ENCODE assay signal across 9 mouse cellular contexts in the genomic region with DNA sequence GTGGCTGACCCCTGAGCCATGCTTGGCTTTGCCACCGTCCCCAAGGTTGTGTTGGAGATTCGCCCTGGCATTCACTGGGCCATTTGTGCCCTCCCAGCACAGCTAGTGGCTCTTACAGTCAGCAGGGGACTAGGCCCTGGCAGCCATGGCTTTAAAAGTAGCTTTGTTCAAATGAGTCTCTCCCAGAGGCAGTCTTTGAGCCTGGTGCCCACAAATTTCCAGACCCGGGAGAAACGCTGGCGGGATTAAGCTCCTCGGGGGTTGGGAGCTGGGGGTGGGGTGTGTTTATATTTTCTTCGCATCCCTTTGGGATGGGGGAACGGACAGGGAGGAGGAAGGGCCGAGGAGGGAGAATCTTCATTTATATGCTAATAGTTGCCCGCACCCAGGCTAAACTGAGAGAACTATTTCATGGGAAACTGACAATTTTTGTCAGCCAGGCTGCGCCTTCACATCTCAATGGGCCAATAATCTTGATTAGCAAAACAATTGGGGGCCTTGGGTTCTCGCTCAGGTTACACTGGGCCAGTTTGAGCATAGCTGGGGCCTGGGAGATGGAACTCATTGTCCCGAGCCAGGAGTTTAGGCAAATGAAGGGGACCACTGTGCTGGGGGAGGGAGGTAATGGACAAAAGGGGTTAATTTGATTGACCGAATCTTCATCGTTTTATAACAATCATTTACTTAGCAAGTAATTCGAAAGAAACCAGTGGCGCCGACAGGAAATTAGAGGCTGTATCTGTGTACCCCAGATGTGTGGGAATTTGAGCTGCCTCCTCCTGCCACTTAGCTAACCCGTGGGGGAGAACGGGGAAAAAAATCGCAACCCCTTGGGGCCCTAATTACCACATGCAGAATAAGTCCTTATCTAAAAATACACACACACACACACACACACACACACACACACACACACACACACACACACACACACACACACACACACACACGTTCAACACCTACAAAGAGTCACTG.
DNase-seq lines count a peak whose midpoint lies in the region; ATAC-seq lines count a peak whose summit lies in the region.
"Had no signal": no experiment of that assay in that cellular context is flagged by ENCODE, and none has a peak within 500 bp of the region (broad histone marks: within the 10 kb centered on the region; RNA-seq: fewer than 3 reads in every experiment).

No protein-coding gene starts in this region.

- H3K27me3 ChIP-seq in heart, embryonic 13.5 days (replicated peaks) = peaks cover 34% of the 10 kb centered on the region
- H3K27me3 ChIP-seq in forebrain, embryonic 10.5 days (ENCODE audit: poor library complexity, severe bottlenecking) = peaks cover 36% of the 10 kb centered on the region
- peaks cover 17% of the 10 kb centered on the region for H3K27me3 ChIP-seq in liver, embryonic 13.5 days
- H3K27me3 ChIP-seq: CH12.LX had no signal

- no peak for DNase-seq in heart, postnatal 4 days
- peak; percentile 85 for DNase-seq in ZHBTc4 (ENCODE audit: low read depth, low spot score)
- DNase-seq in forebrain, embryonic 10.5 days (ENCODE audit: extremely low spot score, low spot score) = peak; percentile 60
- no peak for DNase-seq in liver, embryonic 13.5 days
- no peak for DNase-seq in thymus, postnatal 4 days
- no peak for DNase-seq in gastrocnemius, postnatal 4 days (ENCODE audit: low spot score in 2 of 2)
- DNase-seq in spleen, postnatal 36 days (ENCODE audit: low spot score in 2 of 2) = no peak

- H3K27ac ChIP-seq in heart, embryonic 13.5 days (replicated peaks) = no peak overlapping the region
- H3K27ac ChIP-seq in forebrain, embryonic 10.5 days = peak overlapping the region; percentile 89
- H3K27ac ChIP-seq in liver, embryonic 13.5 days = no peak overlapping the region

- peaks cover 3% of the 10 kb centered on the region; the same call in 1 of the 2 replicates for H3K4me1 ChIP-seq in heart, embryonic 13.5 days
- peaks cover 44% of the 10 kb centered on the region for H3K4me1 ChIP-seq in forebrain, embryonic 10.5 days
- no peaks in the 10 kb centered on the region for H3K4me1 ChIP-seq in liver, embryonic 13.5 days (replicated peaks)

- peak overlapping the region; percentile 69 for H3K9ac ChIP-seq in heart, embryonic 13.5 days
- no peak overlapping the region for H3K9ac ChIP-seq in liver, embryonic 13.5 days

- H3K4me2 ChIP-seq in heart, embryonic 13.5 days = peak overlapping the region; percentile 83
- peak overlapping the region; percentile 51 for H3K4me2 ChIP-seq in liver, embryonic 13.5 days

- H3K36me3 ChIP-seq in heart, embryonic 13.5 days = no peaks in the 10 kb centered on the region
- H3K36me3 ChIP-seq in forebrain, embryonic 10.5 days (replicated peaks) = no peaks in the 10 kb centered on the region
- H3K36me3 ChIP-seq in liver, embryonic 13.5 days = no peaks in the 10 kb centered on the region

- WGBS in heart, embryonic 13.5 days = 22% methylated on average over 22 of the region's 22 CpGs
- WGBS in forebrain, embryonic 10.5 days = 3% methylated on average over 22 of the region's 22 CpGs
- WGBS in liver, embryonic 13.5 days (ENCODE audit: insufficient replicate concordance) = 20% methylated on average over 21 of the region's 22 CpGs

- peak overlapping the region; percentile 52 for H3K4me3 ChIP-seq in heart, embryonic 13.5 days
- peak overlapping the region; percentile 47 for H3K4me3 ChIP-seq in forebrain, embryonic 10.5 days
- H3K4me3 ChIP-seq in liver, embryonic 13.5 days (replicated peaks) = peak overlapping the region; percentile 29

- ATAC-seq in heart, embryonic 13.5 days (ENCODE audit: extremely low read depth, insufficient number of reproducible peaks, low FRiP score, low TSS enrichment) = no peak
- ATAC-seq in liver, embryonic 13.5 days (ENCODE audit: low read depth) = no peak

- no peaks in the 10 kb centered on the region for H3K9me3 ChIP-seq in heart, embryonic 13.5 days
- no peaks in the 10 kb centered on the region for H3K9me3 ChIP-seq in forebrain, embryonic 10.5 days
- H3K9me3 ChIP-seq in liver, embryonic 13.5 days (replicated peaks) = no peaks in the 10 kb centered on the region

Comparison
In these comparisons a context has a peak if more than half of its experiments do, and no peak if none do; other contexts are left out.
1. DNase-seq: peak in ZHBTc4 (single experiment) and forebrain, embryonic 10.5 days (single experiment); none in heart, postnatal 4 days (single experiment), liver, embryonic 13.5 days (single experiment), thymus, postnatal 4 days (single experiment), gastrocnemius, postnatal 4 days (0 of 2) and spleen, postnatal 36 days (0 of 2).
2. Peak in every context shown above with its lines, with median percentiles within 50 percentile points of each other: H3K4me3 ChIP-seq.